Mouse (Mus musculus) liver, adult 2 months (tissue): ENCODE data around the gene Pcx. TPM values are rescaled to one million over a fixed set of nuclear protein-coding genes. Genes with fewer than 3 reads are reported as not detected.

Source experiments
- DNase-seq: peaks from one replicate; pipeline ENCODE4 v3.0.0-alpha.2; 2011; ENCODE audit warnings: low read depth, low spot score; ENCODE audit errors: extremely low read depth
- H3K27ac ChIP-seq: fragments of 200-500 bp; replicated peaks from 2 replicates; pipeline ENCODE4 v1.5.1; 2012; ENCODE audit warnings: low read depth, mild to moderate bottlenecking, control low read depth, inconsistent platforms, low read length; ENCODE audit not compliant: insufficient read depth
- H3K27me3 ChIP-seq: fragments of 200-500 bp; 2 replicates; pipeline ENCODE4 v1.6.1; 2012; ENCODE audit warnings: mild to moderate bottlenecking, moderate library complexity, low read length, inconsistent platforms; ENCODE audit not compliant: control insufficient read depth, insufficient read depth
- H3K36me3 ChIP-seq: fragments of 200-500 bp; 2 replicates; pipeline ENCODE4 v1.6.1; 2012; ENCODE audit warnings: low read length, inconsistent platforms; ENCODE audit not compliant: control insufficient read depth, insufficient read depth
- H3K4me1 ChIP-seq: fragments of 200-500 bp; 2 replicates; pipeline ENCODE4 v1.6.1; 2011; ENCODE audit warnings: low read length; ENCODE audit not compliant: control insufficient read depth, insufficient read depth
- H3K4me3 ChIP-seq: fragments of 200-500 bp; 2 replicates; pipeline ENCODE4 v1.5.1; 2011; ENCODE audit warnings: low read depth, mild to moderate bottlenecking, control low read depth, low read length, moderate library complexity; ENCODE audit not compliant: insufficient read depth
- H3K79me2 ChIP-seq: fragments of 200-500 bp; 2 replicates; pipeline ENCODE4 v1.6.1; 2012; ENCODE audit warnings: inconsistent platforms, mild to moderate bottlenecking, low read length, moderate library complexity; ENCODE audit not compliant: control insufficient read depth, insufficient read depth
- H3K9ac ChIP-seq: fragments of 200-500 bp; 2 replicates; pipeline ENCODE4 v1.6.1; 2012; ENCODE audit warnings: low read depth, mild to moderate bottlenecking, control low read depth, inconsistent platforms, low read length
- CTCF ChIP-seq: fragments of 200-500 bp; IDR thresholded peaks from 2 replicates; pipeline ENCODE4 v1.5.1; 2011; ENCODE audit warnings: low read depth, low read length, control low read depth
- POLR2A ChIP-seq: fragments of 200-500 bp; IDR thresholded peaks from 2 replicates; pipeline ENCODE4 v1.6.1; 2011; ENCODE audit warnings: low read length, control low read depth; ENCODE audit not compliant: insufficient read depth; ENCODE audit errors: extremely low read depth
- WGBS: fragments of 180-500 bp; shearing (Covaris S2); methylation state at CpG from one replicate; pipeline ENCODE4 v1.1.7; 2018; 5-methylcytosine and 5-hydroxymethylcytosine counted together
- polyA plus RNA-seq: library from polyadenylated mRNA; depleted of rRNA; stranded (reverse); fragments of >200 nt; gene quantifications from 2 replicates; pipeline ENCODE4 v1.2.3, GENCODE M21; 2012
- total RNA-seq: library from RNA; depleted of rRNA; stranded (reverse); fragments of >200 nt; gene quantifications from 2 replicates; pipeline ENCODE4 v1.2.3, GENCODE M21; 2014

Pcx gene
- total and polyA plus RNA-seq, 2 experiments, result 237 to 269 TPM

DNA sequence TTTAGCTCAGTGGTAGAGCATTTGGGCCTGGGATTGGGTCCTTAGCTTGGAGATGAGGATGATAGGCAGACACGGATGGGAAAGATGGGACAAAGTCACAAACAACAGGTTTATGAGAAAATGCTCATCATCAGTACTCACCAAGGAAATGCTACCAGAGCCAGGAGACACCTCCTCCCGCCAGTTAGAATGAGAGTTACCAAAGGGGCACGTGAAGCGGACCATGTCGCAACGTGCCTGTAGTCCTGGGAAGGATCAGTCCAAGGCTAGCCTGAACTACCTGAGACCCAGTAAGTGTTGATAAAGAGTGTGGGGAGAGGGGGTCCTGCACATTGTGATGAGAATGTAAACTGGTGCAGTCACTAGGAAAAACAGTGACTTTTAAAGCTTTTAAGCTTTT lies 60.5 kb downstream of the Pcx start:
- 39% methylated on average over 6 of the region's 6 CpGs for WGBS
- TF ChIP-seq POLR2A, result no peak
- no peak for TF ChIP-seq CTCF
- Histone ChIP-seq H3K9ac (peak overlapping the region; percentile 47), H3K4me3 (no peak overlapping the region), H3K36me3 (no peaks in the 10 kb centered on the region), H3K4me1 (peaks cover 36% of the 10 kb centered on the region), H3K27ac (peak overlapping the region; percentile 92), H3K79me2 (peaks cover 25% of the 10 kb centered on the region; the same call in 1 of the 2 replicates), H3K27me3 (no peaks in the 10 kb centered on the region)
- DNase-seq, result peak; percentile 78

DNA sequence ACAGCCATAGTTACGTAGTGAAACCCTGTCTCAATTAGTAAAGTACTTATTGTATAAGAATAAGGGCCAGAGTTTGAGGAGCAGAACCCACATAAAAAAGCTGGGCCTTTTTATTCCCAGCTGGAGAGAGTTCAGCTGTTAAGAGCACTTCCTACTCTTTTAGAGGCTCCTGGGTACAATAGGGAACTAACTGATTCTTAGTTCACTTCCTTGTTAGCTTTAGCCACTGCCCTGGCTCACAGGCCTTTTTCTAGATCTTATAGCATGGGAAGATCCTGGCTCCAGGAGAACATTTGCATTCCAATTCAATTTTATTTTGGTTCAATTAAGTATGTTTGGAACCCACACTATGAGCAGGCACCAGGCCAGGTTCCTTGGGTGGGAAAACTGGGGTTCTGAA lies 61.4 kb downstream of the Pcx start:
- 88% methylated on average over 1 of the region's 1 CpGs for WGBS
- Histone ChIP-seq H3K36me3 (no peaks in the 10 kb centered on the region), H3K4me1 (peaks cover 32% of the 10 kb centered on the region), H3K79me2 (peaks cover 29% of the 10 kb centered on the region; the same call in 1 of the 2 replicates), H3K27ac (peak overlapping the region; percentile 43), H3K27me3 (no peaks in the 10 kb centered on the region), H3K9ac (no peak overlapping the region), H3K4me3 (no peak overlapping the region)
- TF ChIP-seq CTCF (no peak), POLR2A (no peak)
- no peak for DNase-seq

DNA sequence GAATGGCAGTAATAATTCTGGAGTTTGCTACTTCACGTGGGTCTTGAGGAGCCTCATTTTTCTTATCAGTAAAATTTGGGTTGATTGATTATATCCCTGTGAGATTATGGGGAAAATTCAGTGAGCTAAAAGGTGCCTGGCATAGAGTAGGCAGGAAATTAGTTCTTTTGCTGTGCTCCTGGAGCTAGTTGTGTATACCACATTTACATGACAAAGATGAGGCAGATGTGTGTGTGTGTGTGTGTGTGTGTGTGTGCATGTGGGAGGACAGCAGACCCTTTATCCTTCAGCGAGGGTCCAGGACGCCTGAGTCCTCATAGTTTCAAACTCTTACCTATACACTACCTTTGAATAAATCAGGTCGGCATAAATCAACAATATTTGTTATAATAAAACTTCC lies 61.8 kb downstream of the Pcx start:
- no peak for DNase-seq
- Histone ChIP-seq H3K9ac (no peak overlapping the region), H3K36me3 (no peaks in the 10 kb centered on the region), H3K27me3 (no peaks in the 10 kb centered on the region), H3K27ac (no peak overlapping the region), H3K4me1 (peaks cover 30% of the 10 kb centered on the region), H3K4me3 (no peak overlapping the region), H3K79me2 (peaks cover 29% of the 10 kb centered on the region; the same call in 1 of the 2 replicates)
- WGBS, result 89% methylated on average over 4 of the region's 4 CpGs
- TF ChIP-seq POLR2A, result no peak
- no peak for TF ChIP-seq CTCF

- Histone ChIP-seq H3K79me2 (peaks cover 29% of the 10 kb centered on the region; the same call in 1 of the 2 replicates), H3K27ac (no peak overlapping the region), H3K27me3 (no peaks in the 10 kb centered on the region), H3K36me3 (no peaks in the 10 kb centered on the region), H3K4me1 (peaks cover 30% of the 10 kb centered on the region), H3K9ac (no peak overlapping the region), H3K4me3 (no peak overlapping the region)
- WGBS, result 90% methylated on average over 8 of the region's 8 CpGs
- TF ChIP-seq CTCF, result no peak
- TF ChIP-seq POLR2A, result no peak
- no peak for DNase-seq
Measured at GRCm38 (mm10) chr19:4572467-4572866, 62.2 kb downstream of the Pcx start.

DNA sequence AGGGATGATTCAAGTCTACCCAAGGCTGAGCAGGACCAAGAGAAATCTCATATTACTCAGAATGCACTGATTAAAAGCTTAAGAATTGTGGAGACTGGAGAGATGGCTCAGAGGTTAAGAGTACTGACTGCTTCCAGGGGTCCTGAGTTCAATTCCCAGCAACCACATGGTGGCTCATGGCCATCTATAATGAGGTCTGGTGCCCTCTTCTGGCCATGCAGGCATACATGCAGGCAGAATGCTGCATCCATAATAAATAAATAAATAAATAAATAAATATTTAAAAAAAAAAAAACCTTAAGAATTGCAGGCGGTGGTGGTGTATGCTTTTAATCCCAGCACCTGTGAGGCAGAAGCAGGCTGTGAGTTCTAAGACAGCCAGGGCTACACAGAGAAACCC lies 63.0 kb downstream of the Pcx start:
- no peak overlapping the region for H3K4me3 ChIP-seq
- no peaks in the 10 kb centered on the region for H3K27me3 ChIP-seq
- DNase-seq, result no peak
- H3K79me2 ChIP-seq, result peaks cover 29% of the 10 kb centered on the region; the same call in 1 of the 2 replicates
- H3K4me1 ChIP-seq, result peaks cover 29% of the 10 kb centered on the region
- 96% methylated on average over 1 of the region's 1 CpGs for WGBS
- no peak overlapping the region for H3K9ac ChIP-seq
- H3K27ac ChIP-seq, result no peak overlapping the region
- H3K36me3 ChIP-seq, result no peaks in the 10 kb centered on the region
- peak; percentile 43; the same call in 1 of the 2 replicates for TF ChIP-seq CTCF
- TF ChIP-seq POLR2A, result no peak

- DNase-seq, result peak; percentile 97
- no peak for TF ChIP-seq CTCF
- no peak for TF ChIP-seq POLR2A
- no peaks in the 10 kb centered on the region for H3K36me3 ChIP-seq
- H3K27me3 ChIP-seq, result no peaks in the 10 kb centered on the region
- peaks cover 25% of the 10 kb centered on the region for H3K4me1 ChIP-seq
- H3K9ac ChIP-seq, result peak overlapping the region; percentile 45; the same call in 1 of the 2 replicates
- H3K4me3 ChIP-seq, result no peak overlapping the region
- H3K27ac ChIP-seq, result peak overlapping the region; percentile 86
- 11% methylated on average over 2 of the region's 2 CpGs for WGBS
- peaks cover 28% of the 10 kb centered on the region for H3K79me2 ChIP-seq
Measured at GRCm38 (mm10) chr19:4578799-4579198, 68.5 kb downstream of the Pcx start.
